Mouse (Mus musculus) cerebellum, adult 2 months (tissue): ENCODE measurements at regions not wholly inside any gene's neighbourhood (a gene's known extent, or its start where the extent isn't known, plus 50 kb on each side); places are given as distances from the start of the nearest gene placed in this dataset.

ENCODE experiments used
- DNase-seq, 2 experiments: peaks; one replicate each; pipeline ENCODE4 v3.0.0; 2021
- H3K27ac ChIP-seq: fragments of 200-500 bp; 2 replicates; pipeline ENCODE4 v1.5.1; 2012; ENCODE audit warnings: low read length, control low read depth, inconsistent platforms; ENCODE audit not compliant: insufficient read depth
- H3K27me3 ChIP-seq: fragments of 200-500 bp; 2 replicates; pipeline ENCODE4 v1.6.1; 2012; ENCODE audit warnings: inconsistent platforms, mild to moderate bottlenecking, low read length, moderate library complexity; ENCODE audit not compliant: control insufficient read depth, insufficient read depth
- H3K4me1 ChIP-seq: fragments of 200-500 bp; 2 replicates; pipeline ENCODE4 v1.6.1; 2011; ENCODE audit warnings: low read length; ENCODE audit not compliant: control insufficient read depth, insufficient read depth
- H3K4me3 ChIP-seq: fragments of 200-500 bp; replicated peaks from 2 replicates; pipeline ENCODE3; 2011; ENCODE audit warnings: mild to moderate bottlenecking, low read depth, low read length, control low read depth; ENCODE audit not compliant: insufficient read depth
- CTCF ChIP-seq: fragments of 200-500 bp; IDR thresholded peaks from 2 replicates; pipeline ENCODE4 v1.5.1; 2011; ENCODE audit warnings: low read depth, mild to moderate bottlenecking, control low read depth, low read length, moderate library complexity, borderline replicate concordance; ENCODE audit not compliant: insufficient read depth
- POLR2A ChIP-seq: fragments of 200-500 bp; IDR thresholded peaks from 2 replicates; pipeline ENCODE4 v1.6.1; 2011; ENCODE audit warnings: low read length, control low read depth, borderline replicate concordance; ENCODE audit not compliant: insufficient read depth
- WGBS: fragments of 180-500 bp; shearing (Covaris S2); methylation state at CpG from one replicate; pipeline ENCODE4 v1.1.7; 2018; 5-methylcytosine and 5-hydroxymethylcytosine counted together

DNA sequence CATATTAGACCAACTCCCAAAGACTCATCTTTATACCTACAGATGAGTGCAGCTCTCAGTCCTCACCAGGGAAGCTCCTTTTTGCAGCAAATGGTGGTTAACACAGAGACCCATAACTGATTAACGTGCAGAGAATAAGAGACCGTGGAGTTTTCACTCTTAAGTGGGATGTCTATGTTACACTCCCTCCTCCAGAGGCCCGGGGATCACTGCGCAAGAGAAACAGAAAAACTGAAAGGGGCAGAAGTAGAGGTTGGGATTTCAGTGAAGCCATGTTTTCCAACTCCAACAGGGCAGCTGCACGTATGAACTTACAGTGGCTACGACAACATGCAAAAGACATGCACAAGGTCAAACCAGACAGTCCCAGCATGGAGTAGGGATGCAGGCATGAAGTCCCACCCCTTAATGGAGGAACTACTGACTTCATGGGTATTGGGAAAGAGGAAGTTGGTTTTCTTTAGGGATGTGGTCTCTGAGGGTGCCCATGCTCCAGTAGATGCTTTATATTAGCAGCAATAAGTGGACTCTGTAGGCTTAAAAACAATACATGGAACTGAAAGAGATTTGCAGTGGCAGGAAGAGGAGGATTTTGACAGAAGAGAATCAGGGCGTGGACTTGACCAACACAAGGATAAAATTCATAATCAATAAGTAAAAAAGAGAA, 80.8 kb upstream of the Rai14 start:
- DNase-seq = no peak
- Histone ChIP-seq H3K4me1 (no peaks in the 10 kb centered on the region), H3K27ac (no peak overlapping the region), H3K27me3 (no peaks in the 10 kb centered on the region), H3K4me3 (no peak overlapping the region)
- 92% methylated on average over 7 of the region's 7 CpGs for WGBS
- TF ChIP-seq CTCF = no peak
- no peak for TF ChIP-seq POLR2A

- Histone ChIP-seq H3K27me3 (no peaks in the 10 kb centered on the region), H3K4me3 (no peak overlapping the region), H3K27ac (no peak overlapping the region), H3K4me1 (no peaks in the 10 kb centered on the region)
- no peak for DNase-seq
- TF ChIP-seq POLR2A (no peak), CTCF (no peak)
Measured at GRCm38 (mm10) chr15:10799656-10800055, 85.2 kb upstream of the Rai14 start.

GRCm38 (mm10) chr15:10814195-10814594, 99.8 kb upstream of the Rai14 start:
- H3K27ac ChIP-seq = no peak overlapping the region
- no peak overlapping the region for H3K4me3 ChIP-seq
- no peaks in the 10 kb centered on the region for H3K27me3 ChIP-seq
- no peak for TF ChIP-seq POLR2A
- no peak for TF ChIP-seq CTCF
- 48% methylated on average over 2 of the region's 2 CpGs for WGBS
- no peak for DNase-seq
- no peaks in the 10 kb centered on the region for H3K4me1 ChIP-seq

DNA sequence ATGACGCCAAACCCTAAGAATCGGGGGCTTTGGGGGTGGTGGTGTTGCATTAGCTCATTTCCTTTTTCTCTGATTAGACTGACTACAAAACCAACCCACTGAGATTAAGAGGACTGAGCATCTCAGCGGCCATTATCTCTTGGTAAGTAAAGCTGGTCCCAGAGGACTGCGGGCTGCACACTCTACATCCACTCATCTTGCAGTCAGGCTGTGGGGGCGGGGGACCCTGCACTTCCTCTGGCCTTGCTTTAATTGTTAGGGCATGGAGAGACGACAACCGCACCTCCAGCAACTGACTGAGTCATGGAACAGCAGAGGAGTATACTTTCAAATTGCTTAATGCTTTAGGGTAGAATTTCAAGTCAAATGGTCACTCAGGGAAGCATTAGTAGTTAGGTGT, 100.3 kb upstream of the Rai14 start:
- WGBS = 79% methylated on average over 7 of the region's 7 CpGs
- no peak for DNase-seq
- no peaks in the 10 kb centered on the region for H3K27me3 ChIP-seq

DNA sequence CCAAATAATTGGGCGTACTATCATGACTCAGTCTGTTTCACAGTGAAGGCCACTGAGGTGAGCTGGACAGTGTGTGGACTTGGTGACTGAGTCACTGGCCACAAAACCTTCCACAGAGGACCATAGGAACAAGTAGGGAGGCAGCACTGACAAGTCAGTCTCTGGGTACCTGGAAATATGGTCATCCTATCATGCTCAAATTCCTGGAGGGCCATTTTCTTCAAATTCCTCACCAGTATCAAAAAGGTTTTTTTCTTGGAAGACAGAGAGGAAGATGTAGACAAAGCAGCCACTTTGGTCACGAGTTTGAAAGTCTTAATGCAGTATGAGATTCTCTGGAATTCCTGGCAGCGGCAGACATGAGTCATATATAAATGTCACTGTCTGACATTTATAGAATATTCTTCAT, 101.8 kb upstream of the Rai14 start:
- DNase-seq = no peak

More for the DNA sequence above, 100.3 kb upstream of the Rai14 start:
- Histone ChIP-seq H3K4me3 (no peak overlapping the region), H3K4me1 (no peaks in the 10 kb centered on the region), H3K27ac (no peak overlapping the region)
- TF ChIP-seq CTCF (no peak), POLR2A (no peak)

GRCm38 (mm10) chr15:10818216-10818615, 103.8 kb upstream of the Rai14 start:
- DNase-seq = peak in 1 of 2 experiments; percentile 1
- Histone ChIP-seq H3K4me3 (no peak overlapping the region), H3K27me3 (no peaks in the 10 kb centered on the region), H3K27ac (no peak overlapping the region), H3K4me1 (no peaks in the 10 kb centered on the region)
- TF ChIP-seq POLR2A (no peak), CTCF (no peak)
- 5% methylated on average over 6 of the region's 6 CpGs for WGBS

More for the DNA sequence above, 101.8 kb upstream of the Rai14 start:
- Histone ChIP-seq H3K27ac (no peak overlapping the region), H3K4me3 (no peak overlapping the region), H3K4me1 (no peaks in the 10 kb centered on the region), H3K27me3 (no peaks in the 10 kb centered on the region)
- TF ChIP-seq POLR2A (no peak), CTCF (no peak)
- WGBS = 86% methylated on average over 3 of the region's 3 CpGs

- Histone ChIP-seq H3K27me3 (no peaks in the 10 kb centered on the region), H3K4me1 (no peaks in the 10 kb centered on the region), H3K4me3 (no peak overlapping the region), H3K27ac (no peak overlapping the region)
- TF ChIP-seq CTCF (no peak), POLR2A (no peak)
- 95% methylated on average over 1 of the region's 1 CpGs for WGBS
- no peak for DNase-seq
Measured at GRCm38 (mm10) chr15:10818706-10819105, 104.3 kb upstream of the Rai14 start.

GRCm38 (mm10) chr15:10823933-10824332, 109.5 kb upstream of the Rai14 start:
- no peaks in the 10 kb centered on the region for H3K4me1 ChIP-seq
- TF ChIP-seq POLR2A (no peak), CTCF (no peak)
- WGBS = 69% methylated on average over 5 of the region's 5 CpGs
- H3K27me3 ChIP-seq = no peaks in the 10 kb centered on the region
- no peak overlapping the region for H3K4me3 ChIP-seq
- H3K27ac ChIP-seq = no peak overlapping the region
- DNase-seq = no peak

- WGBS = 61% methylated on average over 5 of the region's 5 CpGs
- no peaks in the 10 kb centered on the region for H3K27me3 ChIP-seq
- no peak overlapping the region for H3K4me3 ChIP-seq
- no peak overlapping the region for H3K27ac ChIP-seq
- DNase-seq = no peak
- H3K4me1 ChIP-seq = no peaks in the 10 kb centered on the region
- no peak for TF ChIP-seq CTCF
- TF ChIP-seq POLR2A = no peak
Measured at GRCm38 (mm10) chr15:10829588-10829987, 115.2 kb upstream of the Rai14 start.
